Comparison of ENCODE assay signal across 8 mouse cellular contexts in the genomic region with DNA sequence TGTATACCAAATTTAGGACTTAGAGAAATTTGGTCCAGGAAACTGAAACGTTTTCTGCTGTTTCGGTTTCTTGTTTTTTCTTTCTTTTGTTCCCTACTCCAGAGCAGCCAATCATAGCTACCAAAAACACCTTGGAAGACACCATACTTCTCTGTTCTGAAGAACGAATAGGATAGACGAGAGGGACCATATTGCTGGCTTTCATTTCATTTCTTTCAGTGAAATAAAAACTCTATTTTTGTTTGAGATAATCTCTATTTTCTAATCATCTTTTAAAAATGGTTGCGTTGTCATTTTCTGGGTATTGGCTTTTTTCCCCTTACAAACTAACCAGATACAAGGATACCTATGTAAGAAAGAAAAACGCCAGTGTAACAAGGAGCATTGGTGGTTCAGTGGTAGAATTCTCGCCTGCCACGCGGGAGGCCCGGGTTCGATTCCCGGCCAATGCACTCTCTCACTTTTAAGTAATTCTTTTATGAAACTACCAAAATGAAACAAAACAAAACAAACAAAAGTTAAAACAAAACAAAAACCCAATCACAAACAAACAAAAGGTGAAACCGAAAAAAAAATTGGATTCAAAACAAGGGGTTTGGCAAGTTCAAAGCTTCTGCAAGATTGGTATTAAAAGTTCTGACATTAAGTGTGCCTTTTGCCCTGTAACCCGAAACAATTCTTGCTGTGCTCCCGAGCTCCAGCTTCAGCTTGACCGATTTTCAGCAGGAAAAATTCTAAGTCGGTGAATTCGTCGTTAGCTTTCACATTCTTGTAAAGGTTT. TPM values are rescaled to one million over a fixed set of nuclear protein-coding genes. Genes with fewer than 3 reads are reported as not detected.
A peak's percentile ranks its signal among the peaks of the same experiment; 100 is the strongest.
DNase-seq lines count a peak whose midpoint lies in the region; ATAC-seq and TF ChIP-seq lines count a peak whose summit lies in the region.

No protein-coding gene starts in this region.

- no peak for TF ChIP-seq POLR2A in olfactory bulb, adult 2 months (IDR thresholded peaks at IDR 0.05; ENCODE audit: insufficient read depth, low read depth, low read length)

- WGBS in heart, embryonic 16.5 days = under 1% methylated on average over 19 of the region's 19 CpGs
- 0% methylated on average over 19 of the region's 19 CpGs for WGBS in lung, embryonic 14.5 days
- under 1% methylated on average over 19 of the region's 19 CpGs for WGBS in olfactory bulb, adult 2 months

- H3K27me3 ChIP-seq in heart, embryonic 16.5 days (ENCODE audit: control insufficient read depth, insufficient read depth, low read length) = no peaks in the 10 kb centered on the region
- no peaks in the 10 kb centered on the region for H3K27me3 ChIP-seq in lung, embryonic 14.5 days (ENCODE audit: insufficient read depth, low read length)

- DNase-seq in adrenal gland, postnatal 36 days = peak; percentile 72 to 75
- DNase-seq in kidney, postnatal 14 days = peak; percentile 87
- DNase-seq in lung, embryonic 14.5 days = peak; percentile 93
- peak; percentile 84 for DNase-seq in thymus, postnatal 25 days

- no peak for TF ChIP-seq CTCF in lung, embryonic 14.5 days (IDR thresholded peaks at IDR 0.05; ENCODE audit: low read depth)
- TF ChIP-seq CTCF in olfactory bulb, adult 2 months (IDR thresholded peaks at IDR 0.05; ENCODE audit: insufficient read depth, low read depth, low read length) = no peak

- H3K27ac ChIP-seq in heart, embryonic 16.5 days (ENCODE audit: low read length) = peak overlapping the region; percentile 86
- peak overlapping the region; percentile 78; the same call in 1 of the 2 replicates for H3K27ac ChIP-seq in lung, embryonic 14.5 days (ENCODE audit: low read depth)
- H3K27ac ChIP-seq in olfactory bulb, adult 2 months (ENCODE audit: insufficient read depth, low read depth, low read length) = no peak overlapping the region

- H3K36me3 ChIP-seq in heart, embryonic 16.5 days (ENCODE audit: control insufficient read depth, insufficient read depth) = no peaks in the 10 kb centered on the region
- no peaks in the 10 kb centered on the region for H3K36me3 ChIP-seq in lung, embryonic 14.5 days (ENCODE audit: insufficient read depth)

- H3K4me2 ChIP-seq in heart, embryonic 16.5 days (ENCODE audit: low read depth, low read length) = peak overlapping the region; percentile 94
- peak overlapping the region; percentile 96 for H3K4me2 ChIP-seq in lung, embryonic 14.5 days

- H3K4me1 ChIP-seq in heart, embryonic 16.5 days (ENCODE audit: control insufficient read depth, insufficient read depth, low read length) = peaks cover 5% of the 10 kb centered on the region; the same call in 1 of the 2 replicates
- H3K4me1 ChIP-seq in lung, embryonic 14.5 days (ENCODE audit: insufficient read depth) = no peaks in the 10 kb centered on the region
- H3K4me1 ChIP-seq in olfactory bulb, adult 2 months (ENCODE audit: control insufficient read depth, insufficient read depth, low read length) = peaks cover 2% of the 10 kb centered on the region; the same call in 1 of the 2 replicates

- peak; percentile 44 for ATAC-seq in CD4-positive, CD25-positive, alpha-beta regulatory T cell, adult 4 months
- ATAC-seq in erythroid progenitor cell, adult 5-6 weeks (replicated peaks; ENCODE audit: low FRiP score, poor library complexity, severe bottlenecking) = peak; percentile 27; the same call in 1 of the 2 replicates
- peak; percentile 47; the same call in 1 of the 2 replicates for ATAC-seq in heart, embryonic 16.5 days (replicated peaks; ENCODE audit: extremely low read depth, insufficient read depth, low FRiP score)
- ATAC-seq in lung, embryonic 14.5 days (ENCODE audit: insufficient read depth) = peak; percentile 65

- H3K9me3 ChIP-seq in heart, embryonic 16.5 days (replicated peaks; ENCODE audit: control insufficient read depth, low read length) = no peaks in the 10 kb centered on the region
- H3K9me3 ChIP-seq in lung, embryonic 14.5 days (ENCODE audit: low read depth, low read length) = no peaks in the 10 kb centered on the region

- H3K9ac ChIP-seq in heart, embryonic 16.5 days (ENCODE audit: low read length) = peak overlapping the region; percentile 70
- peak overlapping the region; percentile 38 for H3K9ac ChIP-seq in lung, embryonic 14.5 days

- peak overlapping the region; percentile 71 for H3K4me3 ChIP-seq in heart, embryonic 16.5 days (ENCODE audit: low read length)
- peak overlapping the region; percentile 56 for H3K4me3 ChIP-seq in lung, embryonic 14.5 days (ENCODE audit: low read depth, low read length)
- peak overlapping the region; percentile 53 for H3K4me3 ChIP-seq in olfactory bulb, adult 2 months (ENCODE audit: insufficient read depth, low read depth, low read length)

RNA-seq across cellular contexts. Expression of a gene that starts 13.8 kb away (rescaled TPM):
- 10 to 100 TPM in 1 of 2 experiments, 1 to 10 TPM in 1; 9.5 to 10.8 TPM for polyA plus RNA-seq in CD4-positive, CD25-positive, alpha-beta regulatory T cell, adult 4 months (2017; shearing (Covaris generic))
- total RNA-seq in adrenal gland, postnatal 36 days (2021) = 100 to 1,000 TPM; 443 to 473 TPM
- total RNA-seq in erythroid progenitor cell, adult 5-6 weeks (2015; ENCODE audit: low replicate concordance) = 323 and 492 TPM in 2 replicates
- 3,110 and 3,215 TPM in 2 replicates for total RNA-seq in erythroid progenitor cell, adult 5-6 weeks (2017; ENCODE audit: low replicate concordance)
- polyA plus RNA-seq in heart, embryonic 16.5 days (2015; fragmentation: Nextera tagmentation; extraction: Ambion mirVana) = 7.7 and 8.6 TPM in 2 replicates
- polyA plus RNA-seq in lung, embryonic 14.5 days (2014; fragmentation: Nextera tagmentation; extraction: Ambion mirVana) = 7.1 and 7.6 TPM in 2 replicates
- not detected in 2 replicates for polyA plus RNA-seq in olfactory bulb, adult 2 months (2012; ENCODE audit: insufficient read depth, insufficient read length, low replicate concordance, missing spikeins)

RNA-seq across cellular contexts. Expression of a gene that starts 16.7 kb away (rescaled TPM):
- polyA plus RNA-seq in CD4-positive, CD25-positive, alpha-beta regulatory T cell, adult 4 months (2017; shearing (Covaris generic)) = 1 to 10 TPM in 1 of 2 experiments, not detected in 1; 2.7 TPM
- 10 to 100 TPM; 49.7 to 55.2 TPM for total RNA-seq in adrenal gland, postnatal 36 days (2021)
- total RNA-seq in erythroid progenitor cell, adult 5-6 weeks (2015; ENCODE audit: low replicate concordance) = 180 and 320 TPM in 2 replicates
- 7,936 and 7,993 TPM in 2 replicates for total RNA-seq in erythroid progenitor cell, adult 5-6 weeks (2017; ENCODE audit: low replicate concordance)
- 3.8 and 9.2 TPM in 2 replicates for polyA plus RNA-seq in heart, embryonic 16.5 days (2015; fragmentation: Nextera tagmentation; extraction: Ambion mirVana)
- 13.0 and 14.6 TPM in 2 replicates for polyA plus RNA-seq in lung, embryonic 14.5 days (2014; fragmentation: Nextera tagmentation; extraction: Ambion mirVana)
- not detected in 2 replicates for polyA plus RNA-seq in olfactory bulb, adult 2 months (2012; ENCODE audit: insufficient read depth, insufficient read length, low replicate concordance, missing spikeins)

RNA-seq across cellular contexts. Expression of a gene that starts 18.2 kb away (rescaled TPM):
- not detected for polyA plus RNA-seq in CD4-positive, CD25-positive, alpha-beta regulatory T cell, adult 4 months (2017; shearing (Covaris generic))
- total RNA-seq in adrenal gland, postnatal 36 days (2021) = 10 to 100 TPM; 13.9 to 17.7 TPM
- total RNA-seq in erythroid progenitor cell, adult 5-6 weeks (2015; ENCODE audit: low replicate concordance) = 573 TPM in 2 replicates
- 250 and 889 TPM in 2 replicates for total RNA-seq in erythroid progenitor cell, adult 5-6 weeks (2017; ENCODE audit: low replicate concordance)
- 2.0 and 2.2 TPM in 2 replicates for polyA plus RNA-seq in heart, embryonic 16.5 days (2015; fragmentation: Nextera tagmentation; extraction: Ambion mirVana)
- 6.6 and 7.5 TPM in 2 replicates for polyA plus RNA-seq in lung, embryonic 14.5 days (2014; fragmentation: Nextera tagmentation; extraction: Ambion mirVana)
- not detected in 2 replicates for polyA plus RNA-seq in olfactory bulb, adult 2 months (2012; ENCODE audit: insufficient read depth, insufficient read length, low replicate concordance, missing spikeins)

RNA-seq across cellular contexts. Expression of a gene that starts 26.2 kb away (rescaled TPM):
- polyA plus RNA-seq in CD4-positive, CD25-positive, alpha-beta regulatory T cell, adult 4 months (2017; shearing (Covaris generic)) = under 1 TPM; 0.41 to 0.66 TPM
- total RNA-seq in adrenal gland, postnatal 36 days (2021) = 1 to 10 TPM; 4.2 to 4.7 TPM
- 90.1 and 113 TPM in 2 replicates for total RNA-seq in erythroid progenitor cell, adult 5-6 weeks (2015; ENCODE audit: low replicate concordance)
- 325 and 367 TPM in 2 replicates for total RNA-seq in erythroid progenitor cell, adult 5-6 weeks (2017; ENCODE audit: low replicate concordance)
- polyA plus RNA-seq in heart, embryonic 16.5 days (2015; fragmentation: Nextera tagmentation; extraction: Ambion mirVana) = 0.38 and 0.52 TPM in 2 replicates
- polyA plus RNA-seq in lung, embryonic 14.5 days (2014; fragmentation: Nextera tagmentation; extraction: Ambion mirVana) = 1.0 and 1.8 TPM in 2 replicates
- polyA plus RNA-seq in olfactory bulb, adult 2 months (2012; ENCODE audit: insufficient read depth, insufficient read length, low replicate concordance, missing spikeins) = not detected in 2 replicates

RNA-seq across cellular contexts. Expression of a gene that starts 26.8 kb away (rescaled TPM):
- not detected for polyA plus RNA-seq in CD4-positive, CD25-positive, alpha-beta regulatory T cell, adult 4 months (2017; shearing (Covaris generic))
- 10 to 100 TPM; 23.4 to 24.4 TPM for total RNA-seq in adrenal gland, postnatal 36 days (2021)
- total RNA-seq in erythroid progenitor cell, adult 5-6 weeks (2015; ENCODE audit: low replicate concordance) = 145 and 158 TPM in 2 replicates
- total RNA-seq in erythroid progenitor cell, adult 5-6 weeks (2017; ENCODE audit: low replicate concordance) = 262 and 310 TPM in 2 replicates
- 0.20 and 0.37 TPM in 2 replicates for polyA plus RNA-seq in heart, embryonic 16.5 days (2015; fragmentation: Nextera tagmentation; extraction: Ambion mirVana)
- 2.0 and 2.6 TPM in 2 replicates for polyA plus RNA-seq in lung, embryonic 14.5 days (2014; fragmentation: Nextera tagmentation; extraction: Ambion mirVana)
- not detected in 2 replicates for polyA plus RNA-seq in olfactory bulb, adult 2 months (2012; ENCODE audit: insufficient read depth, insufficient read length, low replicate concordance, missing spikeins)
